Mouse (Mus musculus) thymus, postnatal 0 days (tissue): ENCODE data around the gene Baiap2l1. TPM values are rescaled to one million over a fixed set of nuclear protein-coding genes. Genes with fewer than 3 reads are reported as not detected.

Experiments
- DNase-seq: peaks from one replicate; pipeline ENCODE4 v3.0.0-alpha.2; 2015; ENCODE audit warnings: low spot score
- polyA plus RNA-seq: library from polyadenylated mRNA; unstranded; fragments of >200 nt; fragmentation: Nextera tagmentation; extraction: Ambion mirVana; gene quantifications from 2 replicates; pipeline ENCODE4 v1.2.1, GENCODE M21; 2015

Baiap2l1 gene
- polyA plus RNA-seq, 1 experiment from 2014 or later: 2.3 TPM

GRCm38 (mm10) chr5:144231410-144231809, 126.5 kb downstream of the Baiap2l1 start:
- DNase-seq: peak; percentile 43

- DNase-seq: no peak
Measured at GRCm38 (mm10) chr5:144230216-144230615, 127.7 kb downstream of the Baiap2l1 start.

GRCm38 (mm10) chr5:144226220-144226619, 131.7 kb downstream of the Baiap2l1 start:
- DNase-seq: no peak

- peak; percentile 14 for DNase-seq
Measured at GRCm38 (mm10) chr5:144223899-144224816, 133.8 kb downstream of the Baiap2l1 start.

GRCm38 (mm10) chr5:144223503-144223862, 134.4 kb downstream of the Baiap2l1 start, which contains the start of gene Tecpr1:
Gene Tecpr1, minus strand, starts transcription at chr5:144223615.
- peak; percentile 95 for DNase-seq

GRCm38 (mm10) chr5:144222811-144223502, 135.0 kb downstream of the Baiap2l1 start:
- DNase-seq: peak; percentile 71

GRCm38 (mm10) chr5:144221305-144221704, 136.6 kb downstream of the Baiap2l1 start:
- DNase-seq: peak; percentile 80

- DNase-seq: no peak
Measured at GRCm38 (mm10) chr5:144219936-144220335, 138.0 kb downstream of the Baiap2l1 start.

GRCm38 (mm10) chr5:144219306-144219705, 138.6 kb downstream of the Baiap2l1 start:
- DNase-seq: no peak

GRCm38 (mm10) chr5:144218061-144218460, 139.9 kb downstream of the Baiap2l1 start:
- DNase-seq: no peak

GRCm38 (mm10) chr5:144215992-144216391, 141.9 kb downstream of the Baiap2l1 start:
- peak; percentile 22 for DNase-seq

Other genes with a start within 250 kb of the Baiap2l1 start
- 0.05 and 0.13 TPM in 2 replicates for gene Bhlha15, start 167.8 kb downstream of the Baiap2l1 start, polyA plus RNA-seq
- 37.6 and 51.3 TPM in 2 replicates for gene Tecpr1, start 134.5 kb downstream of the Baiap2l1 start, polyA plus RNA-seq
- gene Bri3, start 113.7 kb downstream of the Baiap2l1 start, polyA plus RNA-seq: 83.1 and 87.9 TPM in 2 replicates
- gene Nptx2, start 187.8 kb upstream of the Baiap2l1 start, polyA plus RNA-seq: 0.81 and 0.94 TPM in 2 replicates